Mouse (Mus musculus) embryonic facial prominence, embryonic 12.5 days (tissue): ENCODE measurements around the gene Gpx4. TPM values are rescaled to one million over a fixed set of nuclear protein-coding genes. Genes with fewer than 3 reads are reported as not detected.
A peak's percentile ranks its signal among the peaks of the same experiment; 100 is the strongest.
"Not testable (repeated sequence)": the region's sequence is repeated elsewhere in the genome, so short reads cannot be mapped to it uniquely, and the experiment has no call there.

Source experiments
- ATAC-seq: fragments of 200-750 bp; cut with Nextera tagmentation; 2 replicates; pipeline ENCODE4 v1.8.0; 2017; ENCODE audit not compliant: insufficient number of reproducible peaks, insufficient read depth, low FRiP score, low TSS enrichment
- H3K27ac ChIP-seq: fragments of 300-500 bp; sonication (generic); 2 replicates; pipeline ENCODE4 v1.5.1; 2016; ENCODE audit warnings: mild to moderate bottlenecking
- H3K27me3 ChIP-seq: fragments of 300-500 bp; sonication (generic); 2 replicates; pipeline ENCODE4 v1.6.1; 2016; ENCODE audit warnings: mild to moderate bottlenecking, moderate library complexity
- H3K36me3 ChIP-seq: fragments of 300-500 bp; sonication (generic); 2 replicates; pipeline ENCODE4 v1.6.1; 2016; ENCODE audit warnings: mild to moderate bottlenecking
- H3K4me1 ChIP-seq: fragments of 300-500 bp; sonication (generic); 2 replicates; pipeline ENCODE4 v1.6.1; 2016
- H3K4me2 ChIP-seq: fragments of 300-500 bp; sonication (generic); replicated peaks from 2 replicates; pipeline ENCODE4 v1.6.1; 2016; ENCODE audit warnings: mild to moderate bottlenecking, moderate library complexity
- H3K4me3 ChIP-seq: fragments of 300-500 bp; sonication (generic); 2 replicates; pipeline ENCODE4 v1.5.1; 2016; ENCODE audit warnings: mild to moderate bottlenecking
- H3K9ac ChIP-seq: fragments of 300-500 bp; sonication (generic); 2 replicates; pipeline ENCODE4 v1.6.1; 2016; ENCODE audit warnings: mild to moderate bottlenecking, moderate library complexity
- H3K9me3 ChIP-seq: fragments of 300-500 bp; sonication (generic); 2 replicates; pipeline ENCODE4 v1.6.1; 2016; ENCODE audit warnings: mild to moderate bottlenecking, moderate library complexity
- WGBS: fragments of 180-500 bp; shearing (Covaris S2); methylation state at CpG from one replicate; pipeline ENCODE4 v1.1.7; 2016; 5-methylcytosine and 5-hydroxymethylcytosine counted together
- polyA plus RNA-seq: library from polyadenylated mRNA; unstranded; fragments of >200 nt; fragmentation: Nextera tagmentation; extraction: Ambion mirVana; gene quantifications from 2 replicates; pipeline ENCODE4 v1.2.1, GENCODE M21; 2016

Gene Gpx4
- polyA plus RNA-seq, 1 experiment from 2014 or later = 475 TPM

- no peaks in the 10 kb centered on the region for H3K27me3 ChIP-seq
- no peak overlapping the region for H3K4me3 ChIP-seq
- no peak overlapping the region for H3K4me2 ChIP-seq
- 0 out of 2 replicates have a peak overlapping the region, but pooled peaks have one; percentile 30 for H3K27ac ChIP-seq
- WGBS = 94% methylated on average over 5 of the region's 5 CpGs
- H3K4me1 ChIP-seq = peaks cover 10% of the 10 kb centered on the region
- H3K9me3 ChIP-seq = no peaks in the 10 kb centered on the region
- peaks cover 42% of the 10 kb centered on the region for H3K36me3 ChIP-seq
- 0 out of 2 replicates have a peak overlapping the region, but pooled peaks have one; percentile 7 for H3K9ac ChIP-seq
- no peak for ATAC-seq
These were observed 11.3 kb upstream of the Gpx4 start for GRCm38 (mm10) chr10:80035686-80036085.

- Histone ChIP-seq H3K27ac (no peak overlapping the region), H3K4me2 (no peak overlapping the region), H3K36me3 (peaks cover 42% of the 10 kb centered on the region), H3K4me3 (no peak overlapping the region), H3K9ac (no peak overlapping the region), H3K4me1 (peaks cover 10% of the 10 kb centered on the region), H3K27me3 (no peaks in the 10 kb centered on the region), H3K9me3 (no peaks in the 10 kb centered on the region)
- WGBS = 92% methylated on average over 13 of the region's 13 CpGs
- ATAC-seq = no peak
These were observed 10.1 kb upstream of the Gpx4 start for GRCm38 (mm10) chr10:80036832-80037231.

DNA sequence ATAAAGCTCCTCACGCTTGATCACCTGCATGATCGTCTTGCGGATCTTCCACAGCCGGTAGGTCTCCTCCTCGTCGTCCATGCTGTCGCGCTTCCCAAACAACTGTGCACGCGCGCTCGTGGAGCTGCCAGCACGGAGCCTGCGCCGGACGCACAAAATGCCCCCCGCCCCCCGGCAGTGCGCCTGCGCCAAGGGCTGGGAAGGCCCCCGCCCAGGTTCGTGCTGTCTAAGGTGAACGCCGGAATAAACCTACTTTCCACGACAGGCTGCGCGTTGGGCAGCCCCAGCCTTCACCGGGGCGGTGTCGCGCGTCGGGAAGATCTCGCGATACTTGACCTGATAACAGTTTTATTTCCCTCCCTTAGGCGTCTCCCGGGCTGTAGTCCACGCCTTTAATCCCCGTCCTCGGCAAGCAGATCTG is 7.4 kb upstream of the Gpx4 start, which contains the start of gene Polr2e:
TSS of gene Polr2e (minus strand) at position 237 of the 421 bp plus-strand sequence.
- peak; percentile 93 for ATAC-seq
- peak within 1 kb of the TSS; percentile 91 for H3K4me3 ChIP-seq
- no peaks in the 10 kb centered on the region for H3K9me3 ChIP-seq
- under 1% methylated on average over 40 of the region's 40 CpGs for WGBS
- no peaks in the 10 kb centered on the region for H3K27me3 ChIP-seq
- peak within 1 kb of the TSS; percentile 82 for H3K4me2 ChIP-seq
- H3K27ac ChIP-seq = peak within 1 kb of the TSS; percentile 46; the same call in 1 of the 2 replicates
- H3K4me1 ChIP-seq = peaks cover 10% of the 10 kb centered on the region
- H3K9ac ChIP-seq = peak within 1 kb of the TSS; percentile 86
- H3K36me3 ChIP-seq = peaks cover 38% of the 10 kb centered on the region

DNA sequence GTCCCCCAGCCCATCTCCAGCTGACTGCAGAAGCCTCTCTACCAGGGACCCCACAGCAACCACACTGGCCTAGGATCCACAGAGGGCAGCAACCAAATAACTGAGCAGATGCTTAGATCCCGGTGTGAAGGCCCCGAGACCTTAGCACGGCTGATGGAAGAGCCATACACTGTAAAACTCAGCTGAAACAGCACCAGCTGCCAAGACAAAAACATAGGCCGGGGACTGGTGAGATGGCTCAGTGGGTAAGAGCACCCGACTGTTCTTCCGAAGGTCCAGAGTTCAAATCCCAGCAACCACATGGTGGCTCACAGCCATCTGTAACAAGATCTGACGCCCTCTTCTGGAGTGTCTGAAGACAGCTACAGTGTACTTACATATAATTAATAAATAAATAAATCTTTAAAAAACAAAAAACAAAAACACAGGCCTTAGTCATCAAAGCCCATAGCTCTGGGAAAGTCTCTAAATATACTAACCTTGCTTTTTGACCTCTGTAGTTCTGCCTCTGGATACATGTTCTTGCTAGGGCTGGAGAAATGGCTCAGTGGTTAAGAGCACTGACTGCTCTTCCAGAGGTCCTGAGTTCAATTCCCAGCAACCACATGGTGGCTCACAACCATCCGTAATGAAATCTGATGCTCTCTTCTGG is 5.4 kb upstream of the Gpx4 start:
- not testable (repeated sequence) for H3K9me3 ChIP-seq, H3K27me3 ChIP-seq, H3K9ac ChIP-seq, H3K4me2 ChIP-seq, H3K4me3 ChIP-seq, ATAC-seq, H3K27ac ChIP-seq, H3K4me1 ChIP-seq
- peaks cover 18% of the 10 kb centered on the region for H3K36me3 ChIP-seq
- WGBS = 85% methylated on average over 8 of the region's 8 CpGs

- WGBS = 44% methylated on average over 4 of the region's 4 CpGs
These were observed 2.9 kb upstream of the Gpx4 start for GRCm38 (mm10) chr10:80044087-80044486.

GRCm38 (mm10) chr10:80045364-80045763 is 1.6 kb upstream of the Gpx4 start:
- H3K27me3 ChIP-seq, H3K4me1 ChIP-seq, H3K9ac ChIP-seq, H3K4me3 ChIP-seq, H3K36me3 ChIP-seq, ATAC-seq, H3K27ac ChIP-seq, H3K4me2 ChIP-seq, H3K9me3 ChIP-seq: not testable (repeated sequence)
- WGBS = 90% methylated on average over 3 of the region's 4 CpGs

More at GRCm38 (mm10) chr10:80044087-80044486, 2.9 kb upstream of the Gpx4 start:
- Histone ChIP-seq H3K9ac (no peak overlapping the region), H3K4me3 (no peak overlapping the region), H3K4me1 (peaks cover 10% of the 10 kb centered on the region; the same call in 1 of the 2 replicates), H3K9me3 (no peaks in the 10 kb centered on the region), H3K27ac (no peak overlapping the region), H3K27me3 (no peaks in the 10 kb centered on the region), H3K4me2 (no peak overlapping the region), H3K36me3 (no peaks in the 10 kb centered on the region)
- ATAC-seq = no peak

- no peak overlapping the region for H3K9ac ChIP-seq
- H3K27ac ChIP-seq = no peak overlapping the region
- H3K9me3 ChIP-seq = no peaks in the 10 kb centered on the region
- H3K27me3 ChIP-seq = no peaks in the 10 kb centered on the region
- 78% methylated on average over 5 of the region's 5 CpGs for WGBS
- ATAC-seq = no peak
- H3K4me3 ChIP-seq = no peak overlapping the region
- H3K36me3 ChIP-seq = no peaks in the 10 kb centered on the region
- no peak overlapping the region for H3K4me2 ChIP-seq
- H3K4me1 ChIP-seq = peaks cover 10% of the 10 kb centered on the region; the same call in 1 of the 2 replicates
These were observed 1.2 kb upstream of the Gpx4 start for GRCm38 (mm10) chr10:80045766-80046165.

- peaks cover 13% of the 10 kb centered on the region; the same call in 1 of the 2 replicates for H3K4me1 ChIP-seq
- no peak overlapping the region for H3K4me2 ChIP-seq
- no peaks in the 10 kb centered on the region for H3K27me3 ChIP-seq
- WGBS = 17% methylated on average over 5 of the region's 5 CpGs
- H3K9ac ChIP-seq = no peak overlapping the region
- no peak overlapping the region for H3K4me3 ChIP-seq
- peak overlapping the region; percentile 67 for H3K27ac ChIP-seq
- no peaks in the 10 kb centered on the region for H3K36me3 ChIP-seq
- no peaks in the 10 kb centered on the region for H3K9me3 ChIP-seq
- no peak for ATAC-seq
These were observed 1.4 kb downstream of the Gpx4 start for GRCm38 (mm10) chr10:80048396-80048795.

GRCm38 (mm10) chr10:80048834-80049233 is 1.9 kb downstream of the Gpx4 start:
- H3K36me3 ChIP-seq = no peaks in the 10 kb centered on the region
- no peaks in the 10 kb centered on the region for H3K27me3 ChIP-seq
- H3K27ac ChIP-seq = peak overlapping the region; percentile 67
- H3K4me2 ChIP-seq = no peak overlapping the region
- ATAC-seq = no peak
- no peak overlapping the region for H3K4me3 ChIP-seq
- H3K9ac ChIP-seq = no peak overlapping the region
- H3K9me3 ChIP-seq = no peaks in the 10 kb centered on the region
- 48% methylated on average over 3 of the region's 3 CpGs for WGBS
- H3K4me1 ChIP-seq = peaks cover 13% of the 10 kb centered on the region; the same call in 1 of the 2 replicates

DNA sequence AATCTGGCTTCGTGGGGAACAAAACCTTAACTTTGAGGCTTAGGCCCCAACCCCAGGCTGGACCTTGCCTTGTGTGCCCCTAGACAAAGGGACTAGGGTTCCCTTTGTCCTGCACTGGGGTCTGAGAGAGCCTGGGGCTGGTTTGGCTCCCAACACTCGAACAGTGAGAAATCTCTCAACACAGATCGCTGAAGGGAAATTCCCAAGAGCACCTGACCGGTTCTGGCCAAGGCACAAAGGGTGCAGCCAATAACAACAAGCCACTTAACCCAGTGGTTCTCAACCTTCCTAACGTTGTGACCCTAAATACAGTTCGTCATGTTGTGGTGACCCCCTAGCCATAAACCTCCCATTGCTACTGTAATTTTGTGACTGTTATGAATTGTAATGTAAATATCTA is 3.3 kb downstream of the Gpx4 start:
- no peaks in the 10 kb centered on the region for H3K9me3 ChIP-seq
- no peak overlapping the region for H3K4me2 ChIP-seq
- no peaks in the 10 kb centered on the region for H3K27me3 ChIP-seq
- peak overlapping the region; percentile 54; the same call in 1 of the 2 replicates for H3K27ac ChIP-seq
- no peaks in the 10 kb centered on the region for H3K36me3 ChIP-seq
- no peak overlapping the region for H3K9ac ChIP-seq
- no peak for ATAC-seq
- H3K4me3 ChIP-seq = no peak overlapping the region
- H3K4me1 ChIP-seq = peaks cover 22% of the 10 kb centered on the region
- WGBS = 25% methylated on average over 6 of the region's 6 CpGs

- 24% methylated on average over 15 of the region's 15 CpGs for WGBS
- Histone ChIP-seq H3K27ac (peak overlapping the region; percentile 55), H3K27me3 (no peaks in the 10 kb centered on the region), H3K9ac (no peak overlapping the region), H3K36me3 (peaks cover 6% of the 10 kb centered on the region; the same call in 1 of the 2 replicates), H3K4me3 (no peak overlapping the region), H3K4me2 (no peak overlapping the region), H3K9me3 (no peaks in the 10 kb centered on the region), H3K4me1 (peaks cover 28% of the 10 kb centered on the region)
- ATAC-seq = no peak
These were observed 4.1 kb downstream of the Gpx4 start for GRCm38 (mm10) chr10:80050885-80051617.
